Mouse (Mus musculus) liver, adult 2 months (tissue): ENCODE measurements around the gene Il17f. TPM values are rescaled to one million over a fixed set of nuclear protein-coding genes. Genes with fewer than 3 reads are reported as not detected.
"Not testable (repeated sequence)": the region's sequence is repeated elsewhere in the genome, so short reads cannot be mapped to it uniquely, and the experiment has no call there.

Source experiments
- DNase-seq: peaks from one replicate; pipeline ENCODE4 v3.0.0-alpha.2; 2011; ENCODE audit warnings: low read depth, low spot score; ENCODE audit errors: extremely low read depth
- H3K27ac ChIP-seq: fragments of 200-500 bp; replicated peaks from 2 replicates; pipeline ENCODE4 v1.5.1; 2012; ENCODE audit warnings: low read depth, mild to moderate bottlenecking, control low read depth, inconsistent platforms, low read length; ENCODE audit not compliant: insufficient read depth
- H3K27me3 ChIP-seq: fragments of 200-500 bp; 2 replicates; pipeline ENCODE4 v1.6.1; 2012; ENCODE audit warnings: mild to moderate bottlenecking, moderate library complexity, low read length, inconsistent platforms; ENCODE audit not compliant: control insufficient read depth, insufficient read depth
- H3K36me3 ChIP-seq: fragments of 200-500 bp; 2 replicates; pipeline ENCODE4 v1.6.1; 2012; ENCODE audit warnings: low read length, inconsistent platforms; ENCODE audit not compliant: control insufficient read depth, insufficient read depth
- H3K4me1 ChIP-seq: fragments of 200-500 bp; 2 replicates; pipeline ENCODE4 v1.6.1; 2011; ENCODE audit warnings: low read length; ENCODE audit not compliant: control insufficient read depth, insufficient read depth
- H3K4me3 ChIP-seq: fragments of 200-500 bp; 2 replicates; pipeline ENCODE4 v1.5.1; 2011; ENCODE audit warnings: low read depth, mild to moderate bottlenecking, control low read depth, low read length, moderate library complexity; ENCODE audit not compliant: insufficient read depth
- H3K79me2 ChIP-seq: fragments of 200-500 bp; 2 replicates; pipeline ENCODE4 v1.6.1; 2012; ENCODE audit warnings: inconsistent platforms, mild to moderate bottlenecking, low read length, moderate library complexity; ENCODE audit not compliant: control insufficient read depth, insufficient read depth
- H3K9ac ChIP-seq: fragments of 200-500 bp; 2 replicates; pipeline ENCODE4 v1.6.1; 2012; ENCODE audit warnings: low read depth, mild to moderate bottlenecking, control low read depth, inconsistent platforms, low read length
- CTCF ChIP-seq: fragments of 200-500 bp; IDR thresholded peaks from 2 replicates; pipeline ENCODE4 v1.5.1; 2011; ENCODE audit warnings: low read depth, low read length, control low read depth
- POLR2A ChIP-seq: fragments of 200-500 bp; IDR thresholded peaks from 2 replicates; pipeline ENCODE4 v1.6.1; 2011; ENCODE audit warnings: low read length, control low read depth; ENCODE audit not compliant: insufficient read depth; ENCODE audit errors: extremely low read depth
- WGBS: fragments of 180-500 bp; shearing (Covaris S2); methylation state at CpG from one replicate; pipeline ENCODE4 v1.1.7; 2018; 5-methylcytosine and 5-hydroxymethylcytosine counted together
- polyA plus RNA-seq: library from polyadenylated mRNA; depleted of rRNA; stranded (reverse); fragments of >200 nt; gene quantifications from 2 replicates; pipeline ENCODE4 v1.2.3, GENCODE M21; 2012
- total RNA-seq: library from RNA; depleted of rRNA; stranded (reverse); fragments of >200 nt; gene quantifications from 2 replicates; pipeline ENCODE4 v1.2.3, GENCODE M21; 2014

Gene Il17f
- total and polyA plus RNA-seq, 2 experiments = not detected

GRCm38 (mm10) chr1:20795178-20795577, 4.8 kb upstream of the Il17f start:
- H3K36me3 ChIP-seq = no peaks in the 10 kb centered on the region
- TF ChIP-seq POLR2A (no peak), CTCF (no peak)
- 92% methylated on average over 5 of the region's 5 CpGs for WGBS
- H3K4me3 ChIP-seq = no peak overlapping the region
- no peaks in the 10 kb centered on the region for H3K27me3 ChIP-seq
- H3K9ac ChIP-seq = no peak overlapping the region
- H3K79me2 ChIP-seq = no peaks in the 10 kb centered on the region
- no peaks in the 10 kb centered on the region for H3K4me1 ChIP-seq
- H3K27ac ChIP-seq = no peak overlapping the region
- no peak for DNase-seq

DNA sequence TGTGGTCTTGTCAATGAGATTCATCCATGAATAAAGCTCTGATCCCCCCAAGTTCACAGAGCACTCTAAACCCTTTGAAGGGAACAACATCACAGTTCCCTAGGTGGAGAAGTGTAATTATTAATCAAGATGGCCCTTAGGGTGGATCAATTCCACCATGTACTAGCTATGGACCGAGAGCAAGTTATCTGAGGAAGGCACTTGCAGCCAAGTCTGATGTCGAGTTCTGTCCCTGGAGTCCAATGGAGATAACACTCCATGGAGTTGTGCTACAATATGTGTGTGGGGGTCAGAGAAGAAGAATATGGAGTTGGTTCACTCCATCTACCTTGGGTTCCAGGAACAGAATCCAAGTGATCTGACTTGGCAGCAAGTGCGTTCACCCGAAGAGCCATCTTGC, 4.3 kb upstream of the Il17f start:
- TF ChIP-seq CTCF = no peak
- no peak for TF ChIP-seq POLR2A
- H3K4me3 ChIP-seq = no peak overlapping the region
- no peak for DNase-seq
- H3K27me3 ChIP-seq = no peaks in the 10 kb centered on the region
- H3K36me3 ChIP-seq = no peaks in the 10 kb centered on the region
- WGBS = 87% methylated on average over 4 of the region's 4 CpGs
- H3K79me2 ChIP-seq = no peaks in the 10 kb centered on the region
- H3K4me1 ChIP-seq = no peaks in the 10 kb centered on the region
- H3K27ac ChIP-seq = no peak overlapping the region
- no peak overlapping the region for H3K9ac ChIP-seq

DNA sequence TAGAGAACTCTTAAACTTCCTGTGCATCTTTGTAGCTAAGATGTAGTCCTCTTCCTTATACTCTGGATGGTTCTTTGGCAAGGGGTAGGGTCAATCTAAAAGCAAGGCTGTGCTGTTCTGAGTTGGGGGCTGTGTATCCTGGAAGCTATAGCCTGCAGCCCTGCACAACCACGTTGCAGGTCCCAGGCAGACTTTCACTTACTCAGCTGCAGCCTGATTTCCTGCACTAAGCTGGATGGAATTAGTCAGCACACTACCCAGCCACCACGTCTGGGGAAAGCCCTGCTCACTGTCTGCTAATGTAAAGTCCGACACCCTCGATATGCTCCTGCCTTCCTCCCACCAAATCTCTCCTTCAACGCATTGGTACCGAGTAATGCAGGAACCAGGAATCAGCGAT, 997 bp upstream of the Il17f start:
- no peak overlapping the region for H3K4me3 ChIP-seq
- H3K27ac ChIP-seq = no peak overlapping the region
- no peaks in the 10 kb centered on the region for H3K36me3 ChIP-seq
- no peaks in the 10 kb centered on the region for H3K79me2 ChIP-seq
- TF ChIP-seq CTCF = no peak
- TF ChIP-seq POLR2A = no peak
- H3K4me1 ChIP-seq = no peaks in the 10 kb centered on the region
- DNase-seq = no peak
- H3K9ac ChIP-seq = no peak overlapping the region
- WGBS = 61% methylated on average over 7 of the region's 7 CpGs
- no peaks in the 10 kb centered on the region for H3K27me3 ChIP-seq

GRCm38 (mm10) chr1:20788419-20788818, 2.0 kb downstream of the Il17f start:
- Histone ChIP-seq H3K4me3 (no peak overlapping the region), H3K9ac (no peak overlapping the region), H3K4me1 (no peaks in the 10 kb centered on the region), H3K27ac (no peak overlapping the region), H3K36me3 (no peaks in the 10 kb centered on the region), H3K27me3 (no peaks in the 10 kb centered on the region), H3K79me2 (no peaks in the 10 kb centered on the region)
- no peak for DNase-seq
- no peak for TF ChIP-seq CTCF
- no peak for TF ChIP-seq POLR2A
- WGBS = 59% methylated on average over 10 of the region's 10 CpGs

DNA sequence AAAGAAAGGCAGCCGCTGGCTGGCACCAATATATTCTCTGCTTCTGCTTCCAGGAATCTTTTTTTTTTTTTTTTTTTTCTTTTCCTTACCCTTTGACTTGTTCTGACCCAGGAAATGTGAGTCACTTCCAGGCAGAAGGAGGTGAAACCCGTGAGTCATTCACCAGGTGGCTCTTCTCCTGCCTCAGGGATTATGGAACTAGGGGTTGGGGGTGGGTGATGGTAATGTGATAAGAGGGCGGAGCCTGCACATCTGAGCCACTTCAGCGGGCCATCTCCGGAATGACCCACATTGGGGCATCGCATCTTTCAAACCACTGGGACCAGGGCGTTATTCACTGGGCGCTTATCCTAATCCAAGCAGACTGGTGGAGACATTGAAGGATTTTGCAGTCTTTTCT, 3.4 kb downstream of the Il17f start:
- no peaks in the 10 kb centered on the region for H3K27me3 ChIP-seq
- no peak for DNase-seq
- H3K79me2 ChIP-seq = no peaks in the 10 kb centered on the region
- no peaks in the 10 kb centered on the region for H3K36me3 ChIP-seq
- no peaks in the 10 kb centered on the region for H3K4me1 ChIP-seq
- TF ChIP-seq POLR2A (no peak), CTCF (no peak)
- H3K4me3 ChIP-seq = no peak overlapping the region
- no peak overlapping the region for H3K27ac ChIP-seq
- H3K9ac ChIP-seq = no peak overlapping the region
- 48% methylated on average over 8 of the region's 8 CpGs for WGBS

GRCm38 (mm10) chr1:20778366-20778765, 12.1 kb downstream of the Il17f start:
- Histone ChIP-seq H3K27me3 (no peaks in the 10 kb centered on the region), H3K9ac (no peak overlapping the region), H3K79me2 (no peaks in the 10 kb centered on the region), H3K4me3 (no peak overlapping the region), H3K27ac (no peak overlapping the region), H3K4me1 (no peaks in the 10 kb centered on the region), H3K36me3 (no peaks in the 10 kb centered on the region)
- TF ChIP-seq CTCF = no peak
- no peak for TF ChIP-seq POLR2A
- no peak for DNase-seq
- 69% methylated on average over 2 of the region's 2 CpGs for WGBS

GRCm38 (mm10) chr1:20774026-20774730, 16.2 kb downstream of the Il17f start:
- H3K9ac ChIP-seq, H3K4me3 ChIP-seq, H3K27ac ChIP-seq, H3K36me3 ChIP-seq, H3K27me3 ChIP-seq, H3K79me2 ChIP-seq, H3K4me1 ChIP-seq, DNase-seq: not testable (repeated sequence)
- WGBS = 87% methylated on average over 4 of the region's 4 CpGs
